Mouse (Mus musculus): Measurements from ENCODE around the gene Prkce.
"Not testable (repeated sequence)": the region's sequence is repeated elsewhere in the genome, so short reads cannot be mapped to it uniquely, and the experiment has no call there.

The Prkce gene

DNA sequence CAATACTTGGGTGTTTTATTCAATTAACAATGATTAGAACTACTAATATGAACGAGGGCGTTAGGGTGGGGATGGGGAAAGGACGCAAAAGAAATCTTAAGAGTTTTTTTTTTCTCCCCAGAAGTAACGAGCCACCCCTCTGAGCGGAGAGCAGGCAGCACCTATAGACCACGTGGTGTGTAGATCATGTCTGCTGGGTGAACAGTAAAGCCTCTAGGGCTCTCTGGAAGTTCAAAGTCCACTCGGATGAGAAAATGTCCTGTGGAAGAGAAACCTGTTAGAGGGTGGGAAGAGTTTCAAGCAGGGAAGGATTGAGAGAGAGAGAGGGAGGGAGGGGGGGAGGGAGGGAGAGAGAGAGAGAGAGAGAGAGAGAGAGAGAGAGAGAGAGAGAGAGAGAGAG lies 298.8 kb downstream of the Prkce start:
- in situ Hi-C loops (cut with MboI, MseI): no loop called here

DNA sequence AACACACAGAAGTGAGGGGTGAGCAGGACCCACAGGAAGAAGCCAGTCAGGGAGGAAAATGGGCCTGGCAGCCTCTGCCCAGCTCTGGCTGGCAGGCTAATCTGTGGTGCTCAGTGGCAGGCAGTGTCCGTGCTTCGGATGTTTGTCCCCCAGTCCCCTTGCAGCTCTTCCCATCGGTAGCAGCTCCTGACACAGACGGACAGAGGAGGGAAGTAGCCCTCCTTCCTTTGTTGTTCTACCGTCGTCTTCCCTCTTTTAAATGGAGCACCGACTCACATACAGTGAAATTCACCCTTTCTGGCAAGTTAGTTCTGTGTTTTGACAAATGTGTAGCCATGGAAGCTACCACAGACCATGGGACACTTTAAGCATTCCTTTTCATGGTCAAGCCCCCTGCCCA lies 299.3 kb downstream of the Prkce start:
- in situ Hi-C loops (cut with MboI, MseI): no loop called here

DNA sequence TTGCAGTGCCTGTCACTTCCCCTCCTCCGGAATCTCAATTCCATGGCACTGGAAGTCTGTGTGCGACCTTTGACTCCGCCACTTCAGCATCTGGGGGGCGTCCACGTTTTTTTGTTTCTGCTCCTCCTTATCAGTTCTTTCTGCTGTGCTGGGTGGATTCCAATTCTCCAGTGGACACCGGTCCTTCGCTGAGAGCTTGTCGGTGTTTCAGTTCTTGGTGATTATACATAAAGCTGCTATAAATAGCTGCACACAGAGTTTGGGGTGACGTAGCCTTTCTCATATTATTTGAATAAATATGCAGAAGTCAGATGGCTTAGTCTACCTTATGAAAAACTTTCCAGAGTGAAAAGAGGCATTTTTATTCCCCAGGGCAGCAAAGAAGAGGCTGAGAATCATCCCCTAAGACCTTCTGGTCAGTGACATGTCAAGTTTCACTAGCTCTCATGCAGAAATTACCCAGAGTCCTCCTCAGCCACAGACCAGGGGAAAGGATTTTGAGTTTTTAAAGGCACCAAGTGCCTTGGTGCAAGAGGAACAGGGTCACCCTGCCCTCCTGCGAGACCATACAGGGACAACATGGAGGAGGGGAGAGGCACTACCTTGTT lies 299.8 kb downstream of the Prkce start:
- in situ Hi-C loops (cut with MboI, MseI): no loop called here

DNA sequence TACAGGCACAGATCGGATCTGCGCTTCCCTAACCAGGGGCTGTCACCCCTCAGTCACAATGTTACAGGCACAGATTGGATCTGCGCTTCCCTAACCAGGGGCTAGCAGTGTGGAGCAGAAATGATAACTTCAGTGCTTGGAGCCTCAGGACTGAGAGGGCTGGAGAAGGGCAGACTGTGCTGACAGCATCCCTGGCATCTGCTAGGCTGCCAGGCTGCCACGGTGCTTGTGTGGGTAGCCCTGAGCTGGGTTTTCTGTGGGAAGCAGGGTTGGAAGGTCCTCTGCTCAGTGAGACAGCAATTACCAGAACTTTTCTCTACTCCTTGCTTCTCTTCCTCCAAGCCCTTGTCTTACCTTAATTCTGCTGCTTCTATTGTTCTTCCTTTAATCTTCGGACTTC lies 300.4 kb downstream of the Prkce start:
- in situ Hi-C loops (cut with MboI, MseI): no loop called here

DNA sequence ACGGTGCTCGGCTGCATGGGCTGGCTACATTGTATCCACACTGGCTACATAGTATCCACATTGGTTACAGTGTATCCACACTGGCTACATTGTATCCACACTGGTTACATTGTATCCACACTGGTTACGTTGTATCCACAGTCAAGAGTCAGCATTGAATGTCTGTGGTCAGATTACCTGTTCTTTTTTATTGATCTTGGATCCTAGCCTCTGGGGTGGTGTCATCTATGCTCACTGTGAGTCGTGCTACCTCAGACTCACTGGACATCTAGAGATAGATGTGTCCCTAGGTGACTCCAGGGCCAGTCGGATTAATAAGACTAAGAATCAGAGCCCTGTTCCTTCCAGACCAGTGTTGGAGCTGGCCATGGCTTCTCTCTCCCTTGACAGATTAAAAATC lies 302.6 kb downstream of the Prkce start:
- in situ Hi-C loops (cut with MboI, MseI): no loop called here

DNA sequence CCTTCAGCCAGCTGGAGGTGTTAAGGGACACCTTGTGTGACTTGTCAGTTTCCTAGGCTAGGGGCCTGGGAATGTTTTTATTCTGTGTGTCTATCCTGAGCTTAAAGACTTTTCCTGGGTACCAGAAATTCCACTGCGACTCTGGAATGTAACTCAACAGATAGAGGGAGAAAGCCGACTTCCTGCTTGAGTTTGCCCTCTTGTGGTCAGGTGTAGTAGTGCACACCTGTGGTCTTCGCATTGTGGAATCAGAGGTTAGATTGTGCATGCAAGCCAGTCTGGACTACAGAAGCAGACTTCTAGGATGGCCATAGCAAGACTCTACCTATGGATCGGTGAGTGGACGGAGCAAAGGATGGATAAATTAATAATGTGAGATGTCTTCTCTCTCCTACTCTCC lies 304.1 kb downstream of the Prkce start:
- in situ Hi-C loops (cut with MboI, MseI): no loop called here

DNA sequence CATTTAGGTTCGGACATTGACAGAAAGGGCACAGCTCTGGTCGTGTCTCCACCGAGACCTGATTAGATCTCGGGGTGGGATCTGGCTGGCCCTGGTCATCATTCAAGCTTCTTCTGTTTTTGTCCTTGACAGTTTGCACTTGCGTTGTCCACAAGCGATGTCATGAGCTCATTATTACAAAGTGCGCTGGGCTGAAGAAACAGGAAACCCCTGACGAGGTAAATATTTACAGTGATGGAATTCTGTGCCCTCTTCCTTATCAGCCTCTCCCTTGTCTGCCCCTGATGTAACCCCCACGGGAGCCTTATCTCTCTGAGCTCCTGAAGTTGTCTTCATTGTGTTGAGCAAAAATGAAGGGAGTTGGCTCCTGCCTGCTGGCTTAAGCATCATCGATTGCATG lies 309.1 kb downstream of the Prkce start:
- in situ Hi-C loops (cut with MboI, MseI): no loop called here

DNA sequence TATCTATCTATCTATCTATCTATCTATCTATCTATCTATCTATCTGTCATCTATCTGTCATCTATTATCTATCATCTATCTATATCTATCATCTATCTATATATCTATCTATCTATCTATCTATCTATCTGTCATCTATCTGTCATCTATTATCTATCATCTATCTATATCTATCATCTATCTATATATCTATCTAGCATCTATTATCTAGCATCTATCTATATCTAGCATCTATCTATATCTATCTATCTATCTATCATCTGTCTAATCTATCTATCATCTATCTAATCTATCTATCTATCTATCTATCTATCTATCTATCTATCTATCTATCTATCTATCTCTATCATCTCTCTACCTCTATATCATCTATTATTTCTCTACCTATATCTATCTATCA lies 309.8 kb downstream of the Prkce start:
- in situ Hi-C loops (cut with MboI, MseI): not testable (repeated sequence)

DNA sequence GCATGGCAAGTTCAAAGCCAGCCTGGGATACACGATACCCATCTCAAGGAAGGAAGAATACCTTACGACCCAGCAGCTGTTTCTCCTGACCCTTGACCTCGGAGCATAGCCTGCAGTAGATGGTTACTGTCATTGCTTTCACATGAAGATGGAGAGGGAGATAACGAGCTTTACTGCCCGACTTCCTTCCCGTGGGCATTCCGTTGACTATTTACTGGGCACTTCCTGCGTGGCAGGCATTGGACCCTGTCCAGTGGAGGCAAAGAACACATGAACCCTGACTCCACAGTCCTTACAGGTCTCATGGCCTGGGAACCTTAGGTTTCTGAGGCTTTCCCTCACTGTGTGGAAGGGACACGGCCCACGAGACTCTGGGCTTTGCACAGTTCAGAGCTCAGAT lies 311.8 kb downstream of the Prkce start:
- in situ Hi-C loops (cut with MboI, MseI): no loop called here

DNA sequence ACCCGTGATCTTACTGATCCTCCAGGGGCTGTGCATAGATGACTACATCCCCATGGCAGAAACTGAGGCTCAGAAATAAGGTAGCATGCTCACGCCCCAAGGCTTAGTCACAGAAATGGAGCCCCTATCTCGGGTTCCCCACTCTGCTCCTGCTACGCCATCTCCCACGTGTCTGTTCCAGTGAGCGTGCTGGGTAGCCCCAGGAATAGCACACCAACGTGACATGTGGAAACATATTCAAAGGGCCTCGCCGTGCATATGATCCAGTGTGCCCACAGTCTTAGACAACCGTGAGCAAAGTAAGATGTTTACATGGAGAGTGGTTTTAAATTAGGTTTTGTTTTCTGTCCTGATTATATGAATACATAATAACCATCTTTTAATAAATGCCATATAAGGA lies 315.1 kb downstream of the Prkce start:
- in situ Hi-C loops (cut with MboI, MseI): loop anchor here in 1 of 2 experiments (5.0 kb wide), 1 partner anchor 425 kb away; no protein-coding TSS in a partner anchor

DNA sequence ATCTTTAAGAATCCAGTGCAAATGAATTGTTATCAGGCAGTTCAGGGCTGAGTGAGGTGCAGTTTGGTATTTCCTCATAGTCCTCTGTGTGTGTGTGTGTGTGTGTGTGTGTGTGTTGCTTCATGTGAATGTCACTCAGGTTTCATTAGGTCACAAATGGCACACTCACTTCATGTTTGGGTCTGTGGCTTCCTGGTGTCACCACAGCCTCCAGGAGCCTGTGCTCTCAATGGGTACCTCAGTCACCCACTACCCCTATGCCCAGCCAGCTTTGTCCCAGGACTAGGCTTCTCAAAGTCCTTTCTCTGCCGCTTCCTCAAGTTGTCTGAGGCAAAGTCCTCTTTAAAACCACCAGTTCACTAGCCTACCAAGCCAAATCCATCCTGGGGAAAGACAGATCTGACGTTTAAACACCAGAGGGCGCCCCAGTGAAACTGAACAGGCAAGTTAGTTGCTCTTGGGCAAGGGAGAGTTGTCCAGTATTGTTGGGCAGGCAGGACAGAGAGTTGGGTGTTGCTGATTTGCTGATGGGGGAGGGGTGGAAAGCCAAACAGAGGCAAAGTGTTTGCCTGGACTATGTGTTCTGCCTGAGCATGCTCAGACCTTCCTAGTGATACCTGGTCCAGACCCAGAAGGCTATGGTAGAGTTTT lies 316.6 kb downstream of the Prkce start:
- in situ Hi-C loops (cut with MboI, MseI): loop anchor here in 1 of 2 experiments (5.0 kb wide), 1 partner anchor 423 kb away; no protein-coding TSS in a partner anchor

DNA sequence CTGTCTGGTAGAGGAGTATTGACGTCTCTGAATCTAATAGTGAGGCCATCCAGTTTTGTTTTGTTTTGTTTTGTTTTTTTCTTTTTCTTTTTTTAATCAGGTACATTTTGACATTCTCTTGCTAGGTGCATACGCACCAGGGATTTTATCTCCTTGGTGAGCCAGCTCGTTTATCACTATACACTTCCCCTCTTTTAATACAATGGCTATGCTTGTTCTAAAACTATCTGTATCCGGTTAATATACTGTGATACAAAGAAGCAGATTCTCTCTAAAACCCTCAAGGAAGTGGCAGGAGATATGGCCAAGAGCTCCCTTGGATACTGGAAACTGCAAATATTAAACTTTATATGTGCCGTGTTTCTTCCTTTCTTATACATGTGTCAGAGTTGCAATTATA lies 319.1 kb downstream of the Prkce start:
- in situ Hi-C loops (cut with MboI, MseI): no loop called here

DNA sequence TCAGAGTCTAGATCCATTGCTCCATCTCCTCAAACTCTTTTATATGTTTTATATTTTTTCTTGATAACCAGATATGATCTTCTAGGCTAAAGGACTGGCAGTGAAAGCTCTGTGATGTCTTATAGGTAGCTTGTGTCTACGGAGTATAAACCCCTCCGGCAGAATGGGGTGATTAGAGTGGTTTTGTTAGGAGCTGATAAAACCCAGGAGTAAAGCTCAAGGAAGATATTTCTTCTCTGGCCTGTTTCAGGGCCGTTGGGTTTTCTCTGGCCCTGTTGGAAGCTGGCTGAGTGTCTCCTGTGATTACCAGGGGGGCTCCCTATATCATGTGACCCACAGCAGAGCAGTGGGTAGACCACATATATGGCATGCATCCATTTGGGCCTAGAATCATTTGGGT lies 319.9 kb downstream of the Prkce start:
- in situ Hi-C loops (cut with MboI, MseI): no loop called here

DNA sequence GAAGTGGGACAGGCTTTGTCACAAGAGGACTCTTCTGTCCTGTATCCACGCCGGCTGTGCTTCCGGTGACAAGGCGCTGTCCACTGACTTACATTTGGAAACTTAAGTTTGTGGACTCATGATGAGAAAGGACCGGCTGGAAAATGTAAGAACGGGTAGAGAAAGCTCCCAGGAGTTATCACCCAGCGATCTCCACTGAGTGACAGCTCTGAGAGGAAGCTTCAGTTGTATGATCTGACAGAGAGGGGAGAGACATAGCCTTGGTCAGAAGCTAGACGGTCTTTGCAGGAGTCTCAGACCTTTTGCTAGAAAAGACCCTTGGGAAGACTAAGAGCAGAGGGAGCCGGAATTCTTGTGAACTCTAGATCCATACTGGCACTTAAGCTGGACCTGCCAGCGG lies 322.2 kb downstream of the Prkce start:
- in situ Hi-C loops (cut with MboI, MseI): loop anchor here in 1 of 2 experiments (5.0 kb wide), 1 partner anchor 417 kb away; no protein-coding TSS in a partner anchor

DNA sequence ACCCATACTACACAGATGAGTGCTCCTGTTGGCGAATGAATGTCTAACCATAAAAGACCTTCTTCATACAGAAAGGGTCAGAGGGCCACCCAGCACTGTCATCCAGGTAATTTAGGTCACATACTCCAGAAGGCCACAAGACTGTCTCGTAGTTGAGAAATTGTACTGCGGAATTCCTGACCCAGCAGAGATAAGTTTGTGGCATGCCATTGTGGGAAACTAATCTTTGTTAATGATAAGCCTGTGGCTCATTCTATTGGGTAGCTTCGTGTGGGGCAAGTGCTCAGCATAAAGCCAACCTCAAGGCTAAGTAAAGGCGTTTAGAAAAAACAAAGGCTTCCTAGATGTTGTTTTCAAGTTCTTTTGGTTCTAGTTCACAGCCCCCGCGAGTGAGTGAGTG lies 324.8 kb downstream of the Prkce start:
- in situ Hi-C loops (cut with MboI, MseI): loop anchor here in 1 of 2 experiments (5.0 kb wide), 1 partner anchor 415 kb away; no protein-coding TSS in a partner anchor

DNA sequence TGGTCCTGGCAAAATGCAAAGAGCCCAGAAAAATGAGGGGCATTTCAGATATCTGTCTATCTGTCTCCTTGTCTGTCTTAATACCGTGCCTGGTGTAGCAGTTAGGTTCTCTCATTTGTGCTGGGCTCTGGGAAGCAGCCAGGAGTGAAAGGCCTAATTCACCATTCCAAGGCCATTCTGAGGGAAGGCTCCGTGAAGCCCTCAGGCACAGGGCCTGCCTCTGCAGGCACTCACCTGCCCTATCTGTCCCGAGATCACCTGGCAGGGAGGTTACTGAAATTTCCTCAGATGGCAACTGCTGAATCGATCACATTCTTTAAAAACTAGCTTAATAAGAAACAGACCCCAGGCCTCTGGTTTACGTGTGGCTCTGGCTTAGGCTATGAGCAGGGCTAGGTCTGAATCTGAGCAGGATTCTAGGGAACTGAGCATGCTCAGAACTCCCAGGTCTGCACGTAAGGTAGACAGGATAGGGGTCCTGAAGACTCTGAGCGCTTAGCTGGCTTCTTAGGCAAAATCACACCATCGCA lies 326.4 kb downstream of the Prkce start:
- in situ Hi-C loops (cut with MboI, MseI): loop anchor here in 1 of 2 experiments (5.0 kb wide), 1 partner anchor 413 kb away; no protein-coding TSS in a partner anchor

DNA sequence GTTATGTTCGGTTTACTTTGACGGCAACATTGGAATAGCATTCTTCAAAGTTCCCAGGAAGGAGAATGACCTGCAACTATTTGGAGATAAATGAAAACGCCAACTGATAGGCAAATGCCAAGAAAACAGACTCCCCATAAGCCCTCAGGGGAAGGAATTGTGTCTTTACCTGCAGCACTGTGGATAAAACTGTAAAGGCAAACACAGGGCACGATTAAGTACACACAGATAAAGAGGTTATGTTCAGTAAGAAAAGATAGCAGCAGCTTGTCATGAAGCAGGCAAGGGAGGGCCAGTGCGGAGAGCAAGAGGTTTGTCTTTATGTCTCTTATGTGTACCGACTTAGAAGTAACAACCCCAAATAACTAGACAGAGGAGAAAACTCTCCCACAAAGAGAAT lies 326.9 kb downstream of the Prkce start:
- in situ Hi-C loops (cut with MboI, MseI): loop anchor here in 1 of 2 experiments (5.0 kb wide), 1 partner anchor 413 kb away; no protein-coding TSS in a partner anchor

DNA sequence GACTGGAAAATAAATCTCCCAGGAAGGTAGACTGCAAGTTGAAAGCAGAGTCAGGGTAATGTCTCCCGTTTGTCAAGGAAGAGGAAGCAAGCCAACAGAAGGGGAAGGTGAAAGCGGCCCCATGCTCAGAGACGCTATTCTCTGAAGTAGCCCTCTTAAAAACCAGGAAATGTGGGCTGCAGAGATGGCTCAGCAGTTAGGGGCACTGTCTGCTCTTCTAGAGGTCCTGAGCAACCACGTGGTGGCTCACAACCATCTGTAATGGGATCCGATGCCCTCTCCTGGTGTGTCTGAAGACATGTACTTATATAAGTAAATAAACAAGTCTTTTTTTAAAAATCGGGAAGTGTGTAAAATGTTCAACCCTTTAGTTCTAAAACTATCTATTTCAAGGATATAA lies 327.3 kb downstream of the Prkce start:
- in situ Hi-C loops (cut with MboI, MseI): loop anchor here in 1 of 2 experiments (5.0 kb wide), 1 partner anchor 412 kb away; no protein-coding TSS in a partner anchor

DNA sequence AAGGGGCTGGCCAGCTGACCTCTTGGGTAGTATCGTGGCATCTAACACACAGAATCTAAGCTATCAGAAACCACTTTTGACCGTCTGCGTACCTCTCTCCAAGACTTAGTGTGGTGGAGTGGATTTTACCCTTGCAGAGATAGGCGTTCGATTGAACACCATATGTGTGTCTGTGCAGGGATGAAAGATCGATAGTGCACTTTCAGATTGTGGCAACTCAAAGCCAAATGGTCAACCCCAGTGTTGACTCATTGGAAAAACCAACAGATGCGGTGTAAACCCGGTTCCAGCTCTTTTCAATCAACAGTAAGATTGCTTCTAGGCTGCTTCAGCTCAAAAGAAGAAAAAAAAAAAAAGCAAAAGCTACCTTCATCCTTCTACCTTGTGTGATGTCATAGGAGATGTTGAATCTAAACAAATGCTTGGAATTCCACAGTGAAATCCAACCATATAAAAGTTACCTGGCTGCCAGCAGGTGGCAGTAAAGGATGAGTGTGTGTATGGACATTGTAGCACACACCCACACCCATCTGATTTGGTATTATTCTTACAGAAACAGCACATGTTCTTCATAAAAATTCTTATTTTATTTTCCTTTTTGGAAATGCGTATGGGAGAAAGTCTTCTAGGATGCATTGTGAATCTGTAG lies 328.7 kb downstream of the Prkce start:
- in situ Hi-C loops (cut with MboI, MseI): no loop called here

DNA sequence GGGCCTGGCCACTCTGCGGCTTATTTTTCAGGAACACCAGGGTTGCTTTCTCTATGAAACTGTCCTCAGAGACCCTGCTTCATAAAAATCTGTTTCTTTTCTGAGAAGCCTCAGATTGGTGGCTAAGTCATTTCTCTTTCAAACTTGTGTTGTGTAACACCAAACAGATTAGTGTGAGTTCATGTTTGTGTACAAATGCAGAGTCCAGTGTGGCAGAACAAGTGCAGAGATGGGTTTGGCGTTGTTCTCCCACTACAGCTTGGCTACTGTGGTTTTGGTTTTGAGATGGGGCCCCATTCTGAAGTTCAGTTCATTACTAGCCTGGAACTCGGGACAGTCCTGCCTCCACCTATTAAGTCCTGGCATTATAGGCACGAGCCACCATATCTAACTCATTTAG lies 329.7 kb downstream of the Prkce start:
- in situ Hi-C loops (cut with MboI, MseI): no loop called here

DNA sequence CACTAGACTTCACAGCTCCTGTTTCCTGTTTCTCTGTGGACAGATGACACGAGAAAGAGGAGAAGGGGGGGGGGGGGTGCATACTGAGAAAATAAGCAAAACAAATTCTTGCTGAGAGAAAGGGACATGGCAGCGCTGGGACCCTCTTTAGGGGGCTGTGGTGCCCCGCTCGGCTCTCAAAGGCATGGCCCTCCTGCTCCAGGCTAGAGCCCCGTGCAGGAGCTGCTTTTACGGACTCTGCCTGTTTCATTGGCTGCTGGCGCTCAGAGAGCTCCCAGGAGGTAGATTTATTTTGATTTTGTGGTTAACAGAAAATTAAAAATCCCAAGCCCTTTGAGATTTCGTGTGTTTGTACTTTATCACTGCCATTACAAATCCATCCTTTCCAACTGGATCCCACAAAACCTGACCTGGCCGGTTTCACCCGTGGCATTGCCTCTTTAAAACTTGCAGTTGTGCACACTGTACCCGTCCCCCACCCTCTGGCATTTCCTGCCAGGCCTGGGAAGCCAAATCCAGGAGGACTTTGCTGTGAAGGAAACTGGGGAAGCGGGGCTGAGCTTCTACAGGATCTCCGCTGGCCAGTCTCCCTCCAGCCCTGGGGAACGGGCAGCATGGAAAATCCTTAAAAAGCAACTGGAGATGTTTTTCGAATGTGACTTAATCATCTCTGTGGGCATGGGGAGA lies 331.9 kb downstream of the Prkce start:
- in situ Hi-C loops (cut with MboI, MseI): no loop called here

DNA sequence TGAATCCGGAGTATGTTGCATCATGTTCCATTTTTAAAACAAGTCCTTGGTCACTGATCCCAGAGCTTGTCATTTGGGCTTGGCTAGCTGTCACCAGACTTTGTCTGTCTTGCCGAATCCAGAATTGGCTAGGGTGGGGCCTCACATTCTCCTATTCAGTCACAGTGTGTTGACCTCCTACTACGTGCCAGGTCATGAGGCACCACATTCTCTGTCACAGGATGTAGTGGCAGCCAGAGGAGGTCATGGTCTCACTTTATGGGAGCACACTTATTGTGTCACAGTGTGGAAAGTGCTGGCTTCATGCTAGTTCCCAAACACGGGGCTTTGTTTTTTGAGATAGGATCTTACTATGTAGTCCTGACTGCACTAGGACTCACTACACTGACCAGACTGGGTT lies 333.8 kb downstream of the Prkce start:
- in situ Hi-C loops (cut with MboI, MseI): no loop called here

Data from T-helper 17 cell (primary cell).